Mouse (Mus musculus) midbrain, embryonic 12.5 days (tissue): ENCODE results near the gene Tmem184b. TPM values are rescaled to one million over a fixed set of nuclear protein-coding genes. Genes with fewer than 3 reads are reported as not detected.

Experiments used
- ATAC-seq: fragments of 200-750 bp; cut with Nextera tagmentation; 2 replicates; pipeline ENCODE4 v1.8.0; 2017; ENCODE audit warnings: low read depth, moderate TSS enrichment, moderate library complexity; ENCODE audit not compliant: low FRiP score
- H3K27ac ChIP-seq: fragments of 300-500 bp; sonication (generic); replicated peaks from 2 replicates; pipeline ENCODE4 v1.5.1; 2016; ENCODE audit warnings: mild to moderate bottlenecking
- H3K27me3 ChIP-seq: fragments of 300-500 bp; sonication (generic); 2 replicates; pipeline ENCODE4 v1.6.1; 2016; ENCODE audit warnings: mild to moderate bottlenecking
- H3K36me3 ChIP-seq: fragments of 300-500 bp; sonication (generic); 2 replicates; pipeline ENCODE4 v1.6.1; 2016
- H3K4me1 ChIP-seq: fragments of 300-500 bp; sonication (generic); 2 replicates; pipeline ENCODE4 v1.6.1; 2016
- H3K4me2 ChIP-seq: fragments of 300-500 bp; sonication (generic); replicated peaks from 2 replicates; pipeline ENCODE4 v1.6.1; 2016; ENCODE audit warnings: mild to moderate bottlenecking, moderate library complexity
- H3K4me3 ChIP-seq: fragments of 300-500 bp; sonication (generic); 2 replicates; pipeline ENCODE4 v1.5.1; 2016; ENCODE audit warnings: mild to moderate bottlenecking
- H3K9ac ChIP-seq: fragments of 300-500 bp; sonication (generic); replicated peaks from 2 replicates; pipeline ENCODE4 v1.6.1; 2016; ENCODE audit warnings: mild to moderate bottlenecking, moderate library complexity
- H3K9me3 ChIP-seq: fragments of 300-500 bp; sonication (generic); 2 replicates; pipeline ENCODE4 v1.6.1; 2016; ENCODE audit warnings: mild to moderate bottlenecking
- WGBS: fragments of 180-500 bp; shearing (Covaris S2); methylation state at CpG from one replicate; pipeline ENCODE4 v1.1.7; 2016; 5-methylcytosine and 5-hydroxymethylcytosine counted together
- polyA plus RNA-seq: library from polyadenylated mRNA; unstranded; fragments of >200 nt; fragmentation: Nextera tagmentation; extraction: Ambion mirVana; gene quantifications from 2 replicates; pipeline ENCODE4 v1.2.1, GENCODE M21; 2016

Tmem184b gene
- polyA plus RNA-seq: 47.1 and 47.9 TPM in 2 replicates

- peak within 1 kb of the TSS; percentile 96 for H3K4me3 ChIP-seq
- peak within 1 kb of the TSS; percentile 72 for H3K4me2 ChIP-seq
- WGBS: under 1% methylated on average over 90 of the region's 90 CpGs
- ATAC-seq: peak; percentile 91
- H3K27ac ChIP-seq: peak within 1 kb of the TSS; percentile 66
- H3K9ac ChIP-seq: peak within 1 kb of the TSS; percentile 95
- H3K36me3 ChIP-seq: no peaks in the 10 kb centered on the region
- no peaks in the 10 kb centered on the region for H3K9me3 ChIP-seq
- peaks cover 12% of the 10 kb centered on the region; the same call in 1 of the 2 replicates for H3K27me3 ChIP-seq
- peaks cover 27% of the 10 kb centered on the region for H3K4me1 ChIP-seq
Measured at GRCm38 (mm10) chr15:79402836-79403762, at the start of gene Tmem184b. TSS of gene Tmem184b (minus strand) at chr15:79403569.

GRCm38 (mm10) chr15:79448041-79448440, 44.7 kb upstream of the Tmem184b start:
- Histone ChIP-seq H3K36me3 (no peaks in the 10 kb centered on the region), H3K9ac (no peak overlapping the region), H3K27me3 (peaks cover 11% of the 10 kb centered on the region; the same call in 1 of the 2 replicates), H3K4me3 (no peak overlapping the region), H3K4me1 (peaks cover under 1% of the 10 kb centered on the region; the same call in 1 of the 2 replicates), H3K9me3 (no peaks in the 10 kb centered on the region), H3K4me2 (no peak overlapping the region), H3K27ac (no peak overlapping the region)
- ATAC-seq: no peak
- WGBS: 87% methylated on average over 3 of the region's 3 CpGs

GRCm38 (mm10) chr15:79445786-79446654, 42.7 kb upstream of the Tmem184b start:
- Histone ChIP-seq H3K4me1 (peaks cover 11% of the 10 kb centered on the region), H3K27me3 (peaks cover 13% of the 10 kb centered on the region; the same call in 1 of the 2 replicates), H3K27ac (no peak overlapping the region), H3K9me3 (no peaks in the 10 kb centered on the region), H3K36me3 (no peaks in the 10 kb centered on the region), H3K9ac (no peak overlapping the region), H3K4me2 (no peak overlapping the region), H3K4me3 (no peak overlapping the region)
- WGBS: 85% methylated on average over 8 of the region's 8 CpGs
- ATAC-seq: no peak

GRCm38 (mm10) chr15:79443856-79444410, 40.6 kb upstream of the Tmem184b start:
- Histone ChIP-seq H3K9ac (no peak overlapping the region), H3K36me3 (peaks cover 2% of the 10 kb centered on the region; the same call in 1 of the 2 replicates), H3K4me2 (no peak overlapping the region), H3K27me3 (peaks cover 13% of the 10 kb centered on the region; the same call in 1 of the 2 replicates), H3K4me1 (peaks cover 29% of the 10 kb centered on the region), H3K27ac (no peak overlapping the region), H3K9me3 (no peaks in the 10 kb centered on the region), H3K4me3 (no peak overlapping the region)
- no peak for ATAC-seq
- WGBS: 46% methylated on average over 7 of the region's 7 CpGs

GRCm38 (mm10) chr15:79442961-79443518, 39.7 kb upstream of the Tmem184b start:
- peak overlapping the region; percentile 96; the same call in 1 of the 2 replicates for H3K4me2 ChIP-seq
- peaks cover 13% of the 10 kb centered on the region; the same call in 1 of the 2 replicates for H3K27me3 ChIP-seq
- H3K27ac ChIP-seq: 0 out of 2 replicates have a peak overlapping the region, but pooled peaks have one; percentile 98
- H3K9ac ChIP-seq: peak overlapping the region; percentile 99; the same call in 1 of the 2 replicates
- H3K36me3 ChIP-seq: peaks cover 11% of the 10 kb centered on the region
- ATAC-seq: no peak
- H3K4me3 ChIP-seq: no peak overlapping the region
- 75% methylated on average over 9 of the region's 9 CpGs for WGBS
- H3K4me1 ChIP-seq: peaks cover 38% of the 10 kb centered on the region
- no peaks in the 10 kb centered on the region for H3K9me3 ChIP-seq

- H3K36me3 ChIP-seq: peaks cover 19% of the 10 kb centered on the region
- peaks cover 46% of the 10 kb centered on the region for H3K4me1 ChIP-seq
- peak; percentile 53 for ATAC-seq
- H3K27ac ChIP-seq: peak overlapping the region; percentile 98
- no peaks in the 10 kb centered on the region for H3K9me3 ChIP-seq
- H3K27me3 ChIP-seq: peaks cover 13% of the 10 kb centered on the region; the same call in 1 of the 2 replicates
- peak overlapping the region; percentile 95 for H3K4me3 ChIP-seq
- peak overlapping the region; percentile 99 for H3K9ac ChIP-seq
- peak overlapping the region; percentile 96 for H3K4me2 ChIP-seq
- WGBS: 4% methylated on average over 6 of the region's 6 CpGs
Measured at GRCm38 (mm10) chr15:79442257-79442611, 38.9 kb upstream of the Tmem184b start.

- Histone ChIP-seq H3K4me2 (peak overlapping the region; percentile 96), H3K4me1 (peaks cover 53% of the 10 kb centered on the region)
Measured at GRCm38 (mm10) chr15:79441331-79442256, 38.2 kb upstream of the Tmem184b start.

GRCm38 (mm10) chr15:79440651-79441330, 37.4 kb upstream of the Tmem184b start:
- H3K4me2 ChIP-seq: peak overlapping the region; percentile 96
- 22% methylated on average over 11 of the region's 11 CpGs for WGBS
- peak overlapping the region; percentile 95 for H3K4me3 ChIP-seq
- peaks cover 61% of the 10 kb centered on the region for H3K4me1 ChIP-seq
- H3K9ac ChIP-seq: peak overlapping the region; percentile 99
- no peaks in the 10 kb centered on the region for H3K9me3 ChIP-seq
- H3K27me3 ChIP-seq: peaks cover 13% of the 10 kb centered on the region; the same call in 1 of the 2 replicates
- peaks cover 33% of the 10 kb centered on the region for H3K36me3 ChIP-seq
- H3K27ac ChIP-seq: peak overlapping the region; percentile 98
- ATAC-seq: peak; percentile 21

More at GRCm38 (mm10) chr15:79441331-79442256, 38.2 kb upstream of the Tmem184b start:
- H3K9ac ChIP-seq: peak overlapping the region; percentile 99
- peaks cover 13% of the 10 kb centered on the region; the same call in 1 of the 2 replicates for H3K27me3 ChIP-seq
- WGBS: 1% methylated on average over 76 of the region's 107 CpGs
- peaks cover 25% of the 10 kb centered on the region for H3K36me3 ChIP-seq
- H3K9me3 ChIP-seq: no peaks in the 10 kb centered on the region
- peak overlapping the region; percentile 98 for H3K27ac ChIP-seq
- H3K4me3 ChIP-seq: peak overlapping the region; percentile 95
- peak; percentile 81 for ATAC-seq

GRCm38 (mm10) chr15:79440223-79440622, 36.9 kb upstream of the Tmem184b start:
- Histone ChIP-seq H3K27me3 (peaks cover 11% of the 10 kb centered on the region; the same call in 1 of the 2 replicates), H3K4me2 (peak overlapping the region; percentile 96), H3K9ac (peak overlapping the region; percentile 99), H3K27ac (no peak overlapping the region), H3K9me3 (no peaks in the 10 kb centered on the region), H3K4me1 (peaks cover 67% of the 10 kb centered on the region), H3K36me3 (peaks cover 39% of the 10 kb centered on the region), H3K4me3 (peak overlapping the region; percentile 95)
- ATAC-seq: no peak
- WGBS: 84% methylated on average over 4 of the region's 4 CpGs

GRCm38 (mm10) chr15:79439386-79439785, 36.0 kb upstream of the Tmem184b start:
- no peak for ATAC-seq
- no peak overlapping the region for H3K27ac ChIP-seq
- H3K4me1 ChIP-seq: peaks cover 70% of the 10 kb centered on the region
- peak overlapping the region; percentile 95 for H3K4me3 ChIP-seq
- WGBS: 85% methylated on average over 4 of the region's 4 CpGs
- peaks cover 10% of the 10 kb centered on the region; the same call in 1 of the 2 replicates for H3K27me3 ChIP-seq
- no peaks in the 10 kb centered on the region for H3K9me3 ChIP-seq
- peaks cover 47% of the 10 kb centered on the region for H3K36me3 ChIP-seq
- peak overlapping the region; percentile 96 for H3K4me2 ChIP-seq
- H3K9ac ChIP-seq: peak overlapping the region; percentile 99
